Mouse (Mus musculus) erythroblast, embryonic 14.5 days (primary cell): ENCODE measurements around the gene Pcnx.
"Not testable (repeated sequence)": the region's sequence is repeated elsewhere in the genome, so short reads cannot be mapped to it uniquely, and the experiment has no call there.

Source experiments
- GATA1 ChIP-seq: IDR thresholded peaks from 2 replicates; pipeline ENCODE4 v1.6.1; 2012; ENCODE audit warnings: low read length, inconsistent platforms, mixed read lengths
- TAL1 ChIP-seq: IDR thresholded peaks from 3 replicates; pipeline ENCODE4 v1.6.1; 2012; ENCODE audit warnings: low read length, inconsistent platforms, mixed read lengths

DNA sequence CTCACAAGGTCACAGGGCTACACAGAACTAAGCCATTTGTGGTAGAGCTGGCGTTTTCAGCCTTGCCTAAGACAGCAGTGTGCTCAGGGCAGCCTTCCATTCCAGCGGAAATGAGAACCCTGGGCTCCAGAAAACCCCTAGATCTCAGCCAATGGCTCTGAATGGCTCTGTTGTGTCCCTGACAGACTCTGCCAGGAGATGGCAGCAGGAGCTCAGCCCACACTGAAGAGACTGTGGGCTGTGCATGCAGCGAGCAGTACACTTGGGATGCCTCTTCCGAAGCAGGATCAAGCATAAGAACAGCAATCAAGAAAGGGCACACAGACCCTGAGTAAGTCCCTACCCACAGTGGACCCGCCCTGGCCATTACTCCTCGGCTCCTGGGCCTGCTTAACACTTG, 142.9 kb downstream of the Pcnx start:
- TF ChIP-seq TAL1, GATA1: not testable (repeated sequence)
